Mouse (Mus musculus) limb, embryonic 12.5 days (tissue): ENCODE data around the gene Olfr279. TPM values are rescaled to one million over a fixed set of nuclear protein-coding genes. Genes with fewer than 3 reads are reported as not detected.

ENCODE experiments used
- ATAC-seq: fragments of 200-750 bp; cut with Nextera tagmentation; 2 replicates; pipeline ENCODE4 v1.8.0; 2017; ENCODE audit warnings: low read depth, moderate TSS enrichment; ENCODE audit not compliant: insufficient number of reproducible peaks, insufficient read depth, low FRiP score, low TSS enrichment
- H3K27ac ChIP-seq: fragments of 300-500 bp; sonication (generic); 2 replicates; pipeline ENCODE4 v1.5.1; 2016; ENCODE audit warnings: mild to moderate bottlenecking, moderate library complexity
- H3K27me3 ChIP-seq: fragments of 300-500 bp; sonication (generic); 2 replicates; pipeline ENCODE4 v1.6.1; 2016; ENCODE audit warnings: mild to moderate bottlenecking, moderate library complexity
- H3K36me3 ChIP-seq: fragments of 300-500 bp; sonication (generic); 2 replicates; pipeline ENCODE4 v1.6.1; 2016; ENCODE audit warnings: mild to moderate bottlenecking, moderate library complexity
- H3K4me1 ChIP-seq: fragments of 300-500 bp; sonication (generic); replicated peaks from 2 replicates; pipeline ENCODE4 v1.6.1; 2016
- H3K4me2 ChIP-seq: fragments of 300-500 bp; sonication (generic); 2 replicates; pipeline ENCODE4 v1.6.1; 2016; ENCODE audit warnings: mild to moderate bottlenecking, moderate library complexity
- H3K4me3 ChIP-seq: fragments of 300-500 bp; sonication (generic); replicated peaks from 2 replicates; pipeline ENCODE4 v1.5.1; 2016; ENCODE audit warnings: mild to moderate bottlenecking
- H3K9ac ChIP-seq: fragments of 300-500 bp; sonication (generic); replicated peaks from 2 replicates; pipeline ENCODE4 v1.6.1; 2016; ENCODE audit warnings: mild to moderate bottlenecking, moderate library complexity
- H3K9me3 ChIP-seq: fragments of 300-500 bp; sonication (generic); 2 replicates; pipeline ENCODE4 v1.6.1; 2016; ENCODE audit warnings: mild to moderate bottlenecking, moderate library complexity
- WGBS: fragments of 180-500 bp; shearing (Covaris S2); methylation state at CpG from one replicate; pipeline ENCODE4 v1.1.7; 2016; 5-methylcytosine and 5-hydroxymethylcytosine counted together
- polyA plus RNA-seq: library from polyadenylated mRNA; unstranded; fragments of >200 nt; fragmentation: Nextera tagmentation; extraction: Ambion mirVana; gene quantifications from 2 replicates; pipeline ENCODE4 v1.2.1, GENCODE M21; 2016

Gene Olfr279
- polyA plus RNA-seq, 1 experiment from 2014 or later: not detected

- Histone ChIP-seq H3K36me3 (peaks cover 49% of the 10 kb centered on the region), H3K4me2 (peak overlapping the region; percentile 83)
Observed at GRCm38 (mm10) chr15:98532281-98532680, 40.1 kb downstream of the Olfr279 start.

GRCm38 (mm10) chr15:98533035-98533531 is 40.9 kb downstream of the Olfr279 start:
- under 1% methylated on average over 18 of the region's 18 CpGs for WGBS
- Histone ChIP-seq H3K9me3 (no peaks in the 10 kb centered on the region), H3K4me3 (peak overlapping the region; percentile 83), H3K36me3 (peaks cover 46% of the 10 kb centered on the region), H3K27ac (peak overlapping the region; percentile 99; the same call in 1 of the 2 replicates), H3K9ac (peak overlapping the region; percentile 91), H3K4me2 (peak overlapping the region; percentile 83), H3K4me1 (peaks cover 12% of the 10 kb centered on the region), H3K27me3 (no peaks in the 10 kb centered on the region)
- ATAC-seq: no peak

More at GRCm38 (mm10) chr15:98532281-98532680, 40.1 kb downstream of the Olfr279 start:
- H3K9ac ChIP-seq: peak overlapping the region; percentile 91
- H3K4me1 ChIP-seq: peaks cover 12% of the 10 kb centered on the region
- no peaks in the 10 kb centered on the region for H3K9me3 ChIP-seq
- H3K4me3 ChIP-seq: peak overlapping the region; percentile 83
- 34% methylated on average over 5 of the region's 5 CpGs for WGBS
- no peak overlapping the region for H3K27ac ChIP-seq
- ATAC-seq: no peak
- no peaks in the 10 kb centered on the region for H3K27me3 ChIP-seq

DNA sequence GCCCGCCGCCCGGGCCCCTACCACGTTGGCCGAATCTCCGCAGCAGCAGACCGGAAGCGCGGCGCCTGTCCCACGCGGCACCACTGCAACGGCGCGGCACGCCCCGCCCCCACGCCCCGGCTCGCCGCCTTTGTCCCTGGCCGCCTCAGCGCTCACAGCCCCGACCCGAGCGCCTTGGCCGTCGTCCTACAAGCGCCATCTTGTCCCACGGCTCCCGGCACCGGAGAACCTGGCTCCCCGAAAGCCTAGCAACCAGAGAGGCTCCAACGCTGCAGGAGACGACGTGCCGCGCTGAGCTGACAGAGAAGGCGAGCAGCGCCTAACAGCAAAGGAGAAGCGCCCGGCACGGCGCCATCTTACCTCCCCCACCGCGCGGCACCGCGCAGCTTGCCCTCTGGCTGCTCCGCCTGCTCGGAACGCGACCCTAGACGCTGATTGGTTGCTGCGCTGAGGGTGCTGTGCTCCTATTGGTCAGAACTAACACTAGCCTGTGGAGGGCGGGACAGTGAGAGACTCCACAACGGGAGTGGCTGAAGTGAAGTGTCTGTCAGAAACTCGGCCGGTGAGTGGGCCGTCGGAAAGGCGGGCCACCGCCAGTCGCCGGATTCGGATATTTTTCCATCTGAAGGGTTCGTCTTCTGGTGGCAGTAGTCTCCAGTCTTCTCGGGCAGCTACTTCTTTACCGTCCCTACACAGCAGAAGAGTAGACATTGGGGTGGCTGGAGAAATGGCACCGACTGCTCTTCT is 41.9 kb downstream of the Olfr279 start, which contains the start of gene Kansl2:
Kansl2 (minus strand) TSS at position 384 of the 747 bp plus-strand sequence.
- WGBS: under 1% methylated on average over 70 of the region's 70 CpGs
- Histone ChIP-seq H3K4me2 (peak within 1 kb of the TSS; percentile 83), H3K27me3 (no peaks in the 10 kb centered on the region), H3K9ac (peak within 1 kb of the TSS; percentile 91), H3K9me3 (no peaks in the 10 kb centered on the region), H3K4me3 (peak within 1 kb of the TSS; percentile 83), H3K27ac (peak within 1 kb of the TSS; percentile 99), H3K36me3 (peaks cover 41% of the 10 kb centered on the region), H3K4me1 (peaks cover 12% of the 10 kb centered on the region)
- peak; percentile 100 for ATAC-seq

- Histone ChIP-seq H3K9me3 (no peaks in the 10 kb centered on the region), H3K27me3 (no peaks in the 10 kb centered on the region), H3K36me3 (peaks cover 34% of the 10 kb centered on the region), H3K4me1 (peaks cover 12% of the 10 kb centered on the region), H3K9ac (no peak overlapping the region), H3K4me3 (no peak overlapping the region), H3K27ac (no peak overlapping the region), H3K4me2 (no peak overlapping the region)
- no peak for ATAC-seq
- WGBS: 83% methylated on average over 4 of the region's 4 CpGs
Observed at GRCm38 (mm10) chr15:98535921-98536320, 43.7 kb downstream of the Olfr279 start.

DNA sequence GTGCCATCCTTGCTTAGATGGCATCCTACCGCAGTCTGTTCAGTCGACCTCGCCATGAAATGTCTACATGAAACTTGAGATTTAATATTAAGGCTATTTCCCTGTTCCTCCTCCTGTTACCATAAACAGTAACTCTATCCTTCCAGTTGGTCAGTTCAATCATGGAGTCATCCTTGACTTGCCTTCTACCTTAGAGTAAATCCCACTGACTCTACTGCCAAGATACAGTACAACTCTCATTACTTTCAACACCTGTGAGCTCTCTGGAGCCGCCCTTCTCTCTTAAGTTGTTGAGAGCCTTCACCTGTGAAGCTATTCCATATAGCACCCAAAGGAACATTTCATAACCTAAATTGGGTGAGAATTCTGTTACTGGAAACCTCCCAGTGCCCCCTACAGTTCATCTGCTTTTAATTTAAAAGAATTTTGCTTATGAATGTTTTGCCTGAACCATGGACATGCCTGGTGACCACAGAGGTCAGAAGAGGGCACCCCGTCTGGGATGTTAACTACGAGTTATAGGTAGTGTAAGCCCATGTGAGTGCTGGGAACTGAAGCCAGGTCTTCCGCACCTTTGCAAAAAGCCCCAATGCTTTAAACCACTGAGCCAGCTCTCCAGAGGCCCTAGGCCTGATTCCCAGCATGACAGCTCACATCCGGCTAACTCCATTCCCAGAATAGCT is 44.8 kb downstream of the Olfr279 start:
- Histone ChIP-seq H3K4me3 (no peak overlapping the region), H3K4me1 (peaks cover 9% of the 10 kb centered on the region), H3K27ac (no peak overlapping the region), H3K9ac (no peak overlapping the region), H3K27me3 (no peaks in the 10 kb centered on the region), H3K36me3 (peaks cover 34% of the 10 kb centered on the region), H3K4me2 (no peak overlapping the region), H3K9me3 (no peaks in the 10 kb centered on the region)
- no peak for ATAC-seq
- 79% methylated on average over 8 of the region's 8 CpGs for WGBS

DNA sequence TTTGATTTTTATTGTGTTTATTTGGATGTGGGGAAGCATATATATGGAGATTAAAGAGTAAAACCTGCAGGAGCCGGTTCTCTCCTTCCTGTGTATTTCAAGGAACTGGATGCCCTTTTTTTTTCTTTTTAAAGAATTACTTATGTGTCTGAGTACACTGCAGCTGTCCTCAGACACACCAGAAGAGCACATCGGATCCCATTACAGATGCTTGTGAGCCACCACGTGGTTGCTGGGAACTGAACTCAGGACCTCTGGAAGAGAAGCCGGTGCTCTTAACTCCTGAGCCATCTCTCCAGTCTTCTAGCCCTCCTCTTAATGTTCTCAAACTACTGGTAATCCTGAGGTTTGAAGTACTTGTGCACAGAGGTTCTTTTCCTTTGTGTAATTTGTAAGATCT is 45.7 kb downstream of the Olfr279 start:
- no peak overlapping the region for H3K4me2 ChIP-seq
- no peak overlapping the region for H3K4me3 ChIP-seq
- 66% methylated on average over 4 of the region's 4 CpGs for WGBS
- no peak overlapping the region for H3K27ac ChIP-seq
- H3K9ac ChIP-seq: no peak overlapping the region
- no peaks in the 10 kb centered on the region; the same call in 1 of the 2 replicates for H3K4me1 ChIP-seq
- H3K9me3 ChIP-seq: no peaks in the 10 kb centered on the region
- no peaks in the 10 kb centered on the region for H3K27me3 ChIP-seq
- peaks cover 43% of the 10 kb centered on the region for H3K36me3 ChIP-seq
- no peak for ATAC-seq

DNA sequence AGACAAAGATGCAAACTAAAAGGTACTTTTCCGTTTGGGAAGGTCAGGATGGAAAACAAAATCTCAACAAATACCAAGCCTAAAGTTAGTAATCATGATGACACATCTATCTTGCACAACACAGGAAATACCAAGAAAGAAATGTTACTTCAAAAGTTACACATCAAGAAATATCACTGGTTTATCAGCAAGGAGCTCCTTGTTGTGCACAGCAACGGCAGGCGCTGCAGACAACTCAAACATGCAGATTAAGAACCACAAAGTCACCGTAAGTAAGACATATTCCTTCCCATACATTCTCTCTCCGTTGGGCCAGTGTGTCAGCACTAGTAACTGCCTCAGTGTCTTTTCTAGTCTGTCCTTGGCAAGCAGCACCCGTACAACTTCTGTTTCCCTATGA is 48.9 kb downstream of the Olfr279 start:
- no peaks in the 10 kb centered on the region for H3K9me3 ChIP-seq
- peaks cover 74% of the 10 kb centered on the region for H3K36me3 ChIP-seq
- H3K27me3 ChIP-seq: no peaks in the 10 kb centered on the region
- no peak overlapping the region for H3K4me2 ChIP-seq
- 91% methylated on average over 6 of the region's 6 CpGs for WGBS
- no peak overlapping the region for H3K27ac ChIP-seq
- no peak for ATAC-seq
- no peak overlapping the region for H3K9ac ChIP-seq
- no peaks in the 10 kb centered on the region for H3K4me1 ChIP-seq
- H3K4me3 ChIP-seq: no peak overlapping the region

GRCm38 (mm10) chr15:98543341-98543740 is 51.1 kb downstream of the Olfr279 start:
- WGBS: 83% methylated on average over 4 of the region's 4 CpGs
- no peaks in the 10 kb centered on the region for H3K9me3 ChIP-seq
- no peak for ATAC-seq
- no peak overlapping the region for H3K4me3 ChIP-seq
- no peaks in the 10 kb centered on the region for H3K4me1 ChIP-seq
- peaks cover 84% of the 10 kb centered on the region for H3K36me3 ChIP-seq
- no peaks in the 10 kb centered on the region for H3K27me3 ChIP-seq
- no peak overlapping the region for H3K9ac ChIP-seq
- no peak overlapping the region for H3K27ac ChIP-seq
- no peak overlapping the region for H3K4me2 ChIP-seq

DNA sequence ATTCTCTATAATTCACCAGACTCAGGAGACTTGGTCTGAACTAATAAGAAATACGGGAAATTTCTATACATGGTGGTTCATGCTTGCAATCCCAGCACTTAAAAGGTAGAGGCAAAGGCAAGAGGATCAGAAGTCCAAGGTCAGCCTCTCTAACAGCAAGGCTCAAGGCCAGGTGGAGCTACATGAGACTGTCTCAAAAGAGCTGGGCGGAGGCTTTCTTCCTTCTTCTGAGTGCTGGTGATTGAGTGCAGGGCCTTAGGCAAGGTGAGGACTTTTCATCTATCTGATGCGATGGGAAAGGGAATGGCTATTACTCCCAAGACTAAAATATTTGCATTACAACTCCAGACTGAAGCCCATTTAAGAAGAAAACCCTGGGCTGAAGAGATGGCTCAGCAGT is 52.9 kb downstream of the Olfr279 start:
- no peak overlapping the region for H3K9ac ChIP-seq
- WGBS: 94% methylated on average over 3 of the region's 3 CpGs
- no peaks in the 10 kb centered on the region for H3K27me3 ChIP-seq
- H3K4me3 ChIP-seq: no peak overlapping the region
- no peak overlapping the region for H3K27ac ChIP-seq
- no peaks in the 10 kb centered on the region for H3K9me3 ChIP-seq
- H3K36me3 ChIP-seq: peaks cover 91% of the 10 kb centered on the region
- H3K4me2 ChIP-seq: no peak overlapping the region
- ATAC-seq: no peak
- no peaks in the 10 kb centered on the region for H3K4me1 ChIP-seq

DNA sequence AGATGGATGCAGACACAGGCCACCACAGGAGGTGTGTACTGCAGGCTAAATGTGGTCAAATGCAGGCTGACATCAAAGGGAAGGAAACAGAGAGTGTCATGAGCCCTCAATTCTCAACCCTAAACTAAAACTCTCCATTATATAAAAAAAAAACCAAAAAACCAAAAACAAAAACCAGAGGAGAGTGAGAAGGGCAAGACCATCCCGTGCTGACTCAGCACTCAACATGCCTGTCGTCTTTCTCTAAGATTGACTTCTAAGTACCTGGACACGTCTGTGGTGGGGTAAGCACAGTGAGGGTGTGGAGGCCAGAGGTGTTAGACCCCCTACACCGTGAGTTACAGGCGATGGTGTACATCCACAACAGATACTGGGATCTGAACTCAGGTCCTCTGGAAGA is 54.6 kb downstream of the Olfr279 start:
- H3K4me2 ChIP-seq: no peak overlapping the region
- WGBS: 93% methylated on average over 5 of the region's 5 CpGs
- peaks cover 95% of the 10 kb centered on the region for H3K36me3 ChIP-seq
- no peaks in the 10 kb centered on the region for H3K9me3 ChIP-seq
- no peak overlapping the region for H3K4me3 ChIP-seq
- H3K4me1 ChIP-seq: no peaks in the 10 kb centered on the region
- H3K9ac ChIP-seq: no peak overlapping the region
- no peak overlapping the region for H3K27ac ChIP-seq
- H3K27me3 ChIP-seq: no peaks in the 10 kb centered on the region
- no peak for ATAC-seq
